Mouse (Mus musculus): ENCODE data around the gene Hmgcl. TPM values are rescaled to one million over a fixed set of nuclear protein-coding genes. Genes with fewer than 3 reads are reported as not detected.
"Not testable (repeated sequence)": the region's sequence is repeated elsewhere in the genome, so short reads cannot be mapped to it uniquely, and the experiment has no call there.

Hmgcl gene
- polyA plus RNA-seq, 1 experiment from 2014 or later, result 60.3 TPM

GRCm38 (mm10) chr4:135970585-135970984 is 24.3 kb downstream of the Hmgcl start:
- Histone ChIP-seq H3K27me3 (ENCODE audit: control insufficient read depth, insufficient read depth, low read length) (no peaks in the 10 kb centered on the region), H3K27ac (no peak overlapping the region), H3K4me1 (replicated peaks; ENCODE audit: control insufficient read depth, insufficient read depth, low read length) (peaks cover 9% of the 10 kb centered on the region), H3K9me3 (ENCODE audit: control insufficient read depth, low read length) (no peaks in the 10 kb centered on the region), H3K4me2 (replicated peaks) (no peak overlapping the region; the same call in 1 of the 2 replicates), H3K36me3 (replicated peaks; ENCODE audit: control insufficient read depth, insufficient read depth) (peaks cover 60% of the 10 kb centered on the region), H3K4me3 (replicated peaks; ENCODE audit: low read length) (no peak overlapping the region), H3K9ac (no peak overlapping the region)
- WGBS, result 90% methylated on average over 11 of the region's 11 CpGs
- DNase-seq (ENCODE audit: low spot score) (no peak), ATAC-seq (ENCODE audit: low FRiP score) (no peak)

GRCm38 (mm10) chr4:135971805-135972555 is 25.7 kb downstream of the Hmgcl start:
- H3K4me1 ChIP-seq (replicated peaks; ENCODE audit: control insufficient read depth, insufficient read depth, low read length), result peaks cover 9% of the 10 kb centered on the region
- under 1% methylated on average over 35 of the region's 35 CpGs for WGBS
- ATAC-seq (ENCODE audit: low FRiP score), result no peak; the same call in 1 of the 2 replicates
- H3K4me2 ChIP-seq (replicated peaks), result peak overlapping the region; percentile 85
- no peaks in the 10 kb centered on the region for H3K27me3 ChIP-seq (ENCODE audit: control insufficient read depth, insufficient read depth, low read length)
- DNase-seq (ENCODE audit: low spot score), result no peak
- peak overlapping the region; percentile 67 for H3K4me3 ChIP-seq (replicated peaks; ENCODE audit: low read length)
- no peaks in the 10 kb centered on the region for H3K9me3 ChIP-seq (ENCODE audit: control insufficient read depth, low read length)
- peaks cover 61% of the 10 kb centered on the region for H3K36me3 ChIP-seq (replicated peaks; ENCODE audit: control insufficient read depth, insufficient read depth)
- peak overlapping the region; percentile 79 for H3K9ac ChIP-seq
- H3K27ac ChIP-seq, result peak overlapping the region; percentile 49; the same call in 1 of the 2 replicates

GRCm38 (mm10) chr4:135972556-135972906 is 26.3 kb downstream of the Hmgcl start, which contains the start of gene Lypla2:
Lypla2 (minus strand) TSS chr4:135972626.
- Histone ChIP-seq H3K9me3 (ENCODE audit: control insufficient read depth, low read length) (no peaks in the 10 kb centered on the region), H3K4me2 (replicated peaks) (peak within 1 kb of the TSS; percentile 85), H3K36me3 (replicated peaks; ENCODE audit: control insufficient read depth, insufficient read depth) (peaks cover 61% of the 10 kb centered on the region), H3K4me1 (replicated peaks; ENCODE audit: control insufficient read depth, insufficient read depth, low read length) (peaks cover 9% of the 10 kb centered on the region), H3K4me3 (replicated peaks; ENCODE audit: low read length) (peak within 1 kb of the TSS; percentile 67), H3K9ac (peak within 1 kb of the TSS; percentile 79), H3K27ac (peak within 1 kb of the TSS; percentile 49; the same call in 1 of the 2 replicates), H3K27me3 (ENCODE audit: control insufficient read depth, insufficient read depth, low read length) (no peaks in the 10 kb centered on the region)
- ATAC-seq (ENCODE audit: low FRiP score) (peak; percentile 80), DNase-seq (ENCODE audit: low spot score) (peak; percentile 85)
- WGBS, result 2% methylated on average over 19 of the region's 19 CpGs

GRCm38 (mm10) chr4:135972911-135973811 is 26.9 kb downstream of the Hmgcl start:
- H3K27me3 ChIP-seq (ENCODE audit: control insufficient read depth, insufficient read depth, low read length), result no peaks in the 10 kb centered on the region
- H3K4me1 ChIP-seq (replicated peaks; ENCODE audit: control insufficient read depth, insufficient read depth, low read length), result peaks cover 9% of the 10 kb centered on the region
- H3K27ac ChIP-seq, result no peak overlapping the region
- H3K36me3 ChIP-seq (replicated peaks; ENCODE audit: control insufficient read depth, insufficient read depth), result peaks cover 58% of the 10 kb centered on the region
- peak overlapping the region; percentile 85 for H3K4me2 ChIP-seq (replicated peaks)
- no peaks in the 10 kb centered on the region for H3K9me3 ChIP-seq (ENCODE audit: control insufficient read depth, low read length)
- DNase-seq (ENCODE audit: low spot score), result no peak
- H3K9ac ChIP-seq, result peak overlapping the region; percentile 79; the same call in 1 of the 2 replicates
- peak overlapping the region; percentile 67 for H3K4me3 ChIP-seq (replicated peaks; ENCODE audit: low read length)
- WGBS, result 77% methylated on average over 13 of the region's 13 CpGs
- no peak for ATAC-seq (ENCODE audit: low FRiP score)

GRCm38 (mm10) chr4:135976146-135976545 is 29.9 kb downstream of the Hmgcl start:
- Histone ChIP-seq H3K27ac (no peak overlapping the region), H3K9ac (no peak overlapping the region), H3K27me3 (ENCODE audit: control insufficient read depth, insufficient read depth, low read length) (no peaks in the 10 kb centered on the region), H3K36me3 (replicated peaks; ENCODE audit: control insufficient read depth, insufficient read depth) (peaks cover 48% of the 10 kb centered on the region), H3K4me1 (replicated peaks; ENCODE audit: control insufficient read depth, insufficient read depth, low read length) (peaks cover 8% of the 10 kb centered on the region), H3K9me3 (ENCODE audit: control insufficient read depth, low read length) (no peaks in the 10 kb centered on the region), H3K4me3 (replicated peaks; ENCODE audit: low read length) (no peak overlapping the region), H3K4me2 (replicated peaks) (no peak overlapping the region)
- DNase-seq (ENCODE audit: low spot score), result no peak
- WGBS, result 95% methylated on average over 12 of the region's 12 CpGs
- ATAC-seq (ENCODE audit: low FRiP score), result no peak

GRCm38 (mm10) chr4:135980223-135980622 is 34.0 kb downstream of the Hmgcl start:
- not testable (repeated sequence) for H3K9me3 ChIP-seq (ENCODE audit: control insufficient read depth, low read length); H3K27me3 ChIP-seq (ENCODE audit: control insufficient read depth, insufficient read depth, low read length); ATAC-seq (ENCODE audit: low FRiP score); H3K9ac ChIP-seq; H3K27ac ChIP-seq; H3K4me1 ChIP-seq (replicated peaks; ENCODE audit: control insufficient read depth, insufficient read depth, low read length); H3K4me2 ChIP-seq (replicated peaks); DNase-seq (ENCODE audit: low spot score); H3K4me3 ChIP-seq (replicated peaks; ENCODE audit: low read length)
- peaks cover 66% of the 10 kb centered on the region for H3K36me3 ChIP-seq (replicated peaks; ENCODE audit: control insufficient read depth, insufficient read depth)
- WGBS, result 98% methylated on average over 5 of the region's 5 CpGs

- Histone ChIP-seq H3K36me3 (replicated peaks; ENCODE audit: control insufficient read depth, insufficient read depth) (peaks cover 53% of the 10 kb centered on the region), H3K4me3 (replicated peaks; ENCODE audit: low read length) (no peak overlapping the region), H3K27ac (no peak overlapping the region), H3K4me1 (replicated peaks; ENCODE audit: control insufficient read depth, insufficient read depth, low read length) (peaks cover 10% of the 10 kb centered on the region), H3K4me2 (replicated peaks) (no peak overlapping the region), H3K9me3 (ENCODE audit: control insufficient read depth, low read length) (no peaks in the 10 kb centered on the region), H3K9ac (no peak overlapping the region), H3K27me3 (ENCODE audit: control insufficient read depth, insufficient read depth, low read length) (no peaks in the 10 kb centered on the region)
- DNase-seq (ENCODE audit: low spot score), result no peak
- no peak for ATAC-seq (ENCODE audit: low FRiP score)
- WGBS, result 79% methylated on average over 7 of the region's 7 CpGs
Observed at GRCm38 (mm10) chr4:135981524-135982063, 35.3 kb downstream of the Hmgcl start.

- no peak overlapping the region for H3K4me3 ChIP-seq (replicated peaks; ENCODE audit: low read length)
- DNase-seq (ENCODE audit: low spot score) (no peak), ATAC-seq (ENCODE audit: low FRiP score) (no peak)
- H3K9me3 ChIP-seq (ENCODE audit: control insufficient read depth, low read length), result no peaks in the 10 kb centered on the region
- no peaks in the 10 kb centered on the region for H3K27me3 ChIP-seq (ENCODE audit: control insufficient read depth, insufficient read depth, low read length)
- WGBS, result 90% methylated on average over 5 of the region's 5 CpGs
- H3K36me3 ChIP-seq (replicated peaks; ENCODE audit: control insufficient read depth, insufficient read depth), result peaks cover 32% of the 10 kb centered on the region
- H3K27ac ChIP-seq, result no peak overlapping the region
- H3K9ac ChIP-seq, result no peak overlapping the region
- no peak overlapping the region for H3K4me2 ChIP-seq (replicated peaks)
- peaks cover 13% of the 10 kb centered on the region for H3K4me1 ChIP-seq (replicated peaks; ENCODE audit: control insufficient read depth, insufficient read depth, low read length)
Observed at GRCm38 (mm10) chr4:135984556-135984955, 38.3 kb downstream of the Hmgcl start.

GRCm38 (mm10) chr4:135985193-135985592 is 38.9 kb downstream of the Hmgcl start:
- H3K9ac ChIP-seq, result no peak overlapping the region
- H3K4me2 ChIP-seq (replicated peaks), result peak overlapping the region; percentile 93; the same call in 1 of the 2 replicates
- DNase-seq (ENCODE audit: low spot score) (no peak), ATAC-seq (ENCODE audit: low FRiP score) (no peak)
- no peak overlapping the region for H3K27ac ChIP-seq
- H3K4me3 ChIP-seq (replicated peaks; ENCODE audit: low read length), result no peak overlapping the region
- no peaks in the 10 kb centered on the region for H3K27me3 ChIP-seq (ENCODE audit: control insufficient read depth, insufficient read depth, low read length)
- peaks cover 32% of the 10 kb centered on the region for H3K36me3 ChIP-seq (replicated peaks; ENCODE audit: control insufficient read depth, insufficient read depth)
- 94% methylated on average over 5 of the region's 5 CpGs for WGBS
- peaks cover 13% of the 10 kb centered on the region for H3K4me1 ChIP-seq (replicated peaks; ENCODE audit: control insufficient read depth, insufficient read depth, low read length)
- no peaks in the 10 kb centered on the region for H3K9me3 ChIP-seq (ENCODE audit: control insufficient read depth, low read length)
